Comparison of ENCODE assay signal across 8 mouse cellular contexts in the genomic region with DNA sequence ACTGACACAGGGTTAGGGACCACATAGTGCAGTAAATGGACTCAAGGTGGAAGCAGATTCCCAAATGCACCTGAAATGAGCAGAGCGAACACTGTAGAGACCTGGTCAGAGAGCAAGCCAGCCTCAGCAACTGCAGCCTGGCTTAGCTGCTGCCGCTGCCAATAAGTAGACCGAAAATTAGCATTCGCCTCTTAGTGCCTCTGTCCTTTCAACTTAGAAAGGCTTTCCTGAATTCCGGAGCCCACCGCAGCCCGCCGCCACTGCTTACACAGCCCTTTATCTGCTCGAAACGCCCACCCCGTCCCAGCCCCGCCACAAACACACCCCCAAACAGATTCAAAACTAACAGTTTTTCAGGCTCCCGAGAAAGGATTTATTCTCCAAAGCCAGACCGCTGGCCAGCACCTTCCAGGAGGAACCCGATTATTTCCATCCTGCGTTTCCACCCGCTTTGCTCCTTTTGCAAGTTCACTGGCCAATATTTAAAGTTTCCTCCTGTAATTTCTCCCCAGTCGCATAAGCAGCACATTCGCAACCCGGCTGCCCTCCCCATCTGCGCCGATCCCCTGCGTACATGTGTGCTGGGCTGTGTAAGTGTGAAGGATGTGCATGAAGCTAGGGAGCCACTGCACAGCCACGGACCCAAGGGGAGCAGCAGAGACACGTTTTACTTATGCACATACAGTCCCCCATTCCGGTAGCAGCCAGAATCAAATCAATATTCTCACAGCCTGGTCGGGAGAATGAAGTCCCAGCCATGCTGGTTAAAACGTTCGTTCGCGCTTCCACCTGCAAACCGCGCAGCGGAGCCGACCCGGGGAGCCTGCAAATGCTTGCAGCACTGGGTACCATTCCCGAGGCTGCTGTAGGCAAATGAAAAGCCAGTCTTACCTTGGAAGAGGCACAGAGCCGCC. TPM values are rescaled to one million over a fixed set of nuclear protein-coding genes. Genes with fewer than 3 reads are reported as not detected.
DNase-seq lines count a peak whose midpoint lies in the region; ATAC-seq and TF ChIP-seq lines count a peak whose summit lies in the region.

No protein-coding gene starts in this region.

- H3K9ac ChIP-seq in embryonic facial prominence, embryonic 11.5 days (replicated peaks; ENCODE audit: low read length) = 0 out of 2 replicates have a peak overlapping the region, but pooled peaks have one; percentile 32
- peak overlapping the region; percentile 76 for H3K9ac ChIP-seq in hindbrain, embryonic 13.5 days
- H3K9ac ChIP-seq in limb, embryonic 14.5 days (ENCODE audit: low read depth, low read length, severe bottlenecking) = peak overlapping the region; percentile 36

- H3K27ac ChIP-seq in embryonic facial prominence, embryonic 11.5 days (replicated peaks; ENCODE audit: low read depth, low read length) = no peak overlapping the region
- peak overlapping the region; percentile 86 for H3K27ac ChIP-seq in hindbrain, embryonic 13.5 days
- no peak overlapping the region for H3K27ac ChIP-seq in limb, embryonic 14.5 days (replicated peaks; ENCODE audit: low read depth, low read length)

- no peaks in the 10 kb centered on the region for H3K36me3 ChIP-seq in embryonic facial prominence, embryonic 11.5 days (replicated peaks; ENCODE audit: control insufficient read depth, insufficient read depth, low read depth, low read length)
- no peaks in the 10 kb centered on the region for H3K36me3 ChIP-seq in hindbrain, embryonic 13.5 days
- H3K36me3 ChIP-seq in limb, embryonic 14.5 days (ENCODE audit: control insufficient read depth, insufficient read depth, low read length) = no peaks in the 10 kb centered on the region

- ATAC-seq in embryonic facial prominence, embryonic 11.5 days (replicated peaks; ENCODE audit: insufficient number of reproducible peaks, low FRiP score, low TSS enrichment, low read depth) = no peak
- ATAC-seq in hindbrain, embryonic 13.5 days (ENCODE audit: low FRiP score) = peak; percentile 81
- no peak for ATAC-seq in limb, embryonic 14.5 days (ENCODE audit: low FRiP score, low read depth)

- peak overlapping the region; percentile 84 for H3K4me2 ChIP-seq in embryonic facial prominence, embryonic 11.5 days (ENCODE audit: low read depth, low read length)
- H3K4me2 ChIP-seq in hindbrain, embryonic 13.5 days = peak overlapping the region; percentile 79
- peak overlapping the region; percentile 70 for H3K4me2 ChIP-seq in limb, embryonic 14.5 days (replicated peaks; ENCODE audit: low read depth, low read length, severe bottlenecking)

- TF ChIP-seq POLR2A in limb, embryonic 14.5 days (IDR thresholded peaks at IDR 0.05; ENCODE audit: borderline replicate concordance, extremely low read depth, insufficient read depth, insufficient read length) = no peak

- peaks cover 12% of the 10 kb centered on the region for H3K27me3 ChIP-seq in embryonic facial prominence, embryonic 11.5 days (ENCODE audit: control insufficient read depth, insufficient read depth, low read length)
- H3K27me3 ChIP-seq in hindbrain, embryonic 13.5 days = peaks cover 9% of the 10 kb centered on the region; the same call in 1 of the 2 replicates
- H3K27me3 ChIP-seq in limb, embryonic 14.5 days (ENCODE audit: control insufficient read depth, insufficient read depth, low read length) = peaks cover 32% of the 10 kb centered on the region; the same call in 1 of the 2 replicates

- H3K4me1 ChIP-seq in embryonic facial prominence, embryonic 11.5 days (ENCODE audit: control insufficient read depth, insufficient read depth, low read length) = no peaks in the 10 kb centered on the region
- H3K4me1 ChIP-seq in hindbrain, embryonic 13.5 days (replicated peaks) = peaks cover 47% of the 10 kb centered on the region
- H3K4me1 ChIP-seq in limb, embryonic 14.5 days (ENCODE audit: control insufficient read depth, insufficient read depth, low read length) = 0 out of 2 replicates have a peak, but pooled peaks cover 6% of the 10 kb centered on the region

- peak; percentile 4 for DNase-seq in 3134 (ENCODE audit: extremely low read depth, insufficient read length, low spot score)
- DNase-seq in R1 (ENCODE audit: low read depth, low spot score) = peak; percentile 13
- DNase-seq in embryonic facial prominence, embryonic 11.5 days (ENCODE audit: low spot score) = peak; percentile 47
- no peak for DNase-seq in limb, embryonic 14.5 days (ENCODE audit: low spot score)
- DNase-seq in right cerebral cortex, adult 18-20 months = peak; percentile 59
- no peak for DNase-seq in T-cell, adult 2 months (ENCODE audit: low spot score)
- no peak for DNase-seq in ovary, postnatal 10 days (ENCODE audit: low spot score)

- H3K4me3 ChIP-seq in embryonic facial prominence, embryonic 11.5 days (ENCODE audit: low read depth, low read length) = peak overlapping the region; percentile 43
- peak overlapping the region; percentile 50 for H3K4me3 ChIP-seq in hindbrain, embryonic 13.5 days
- H3K4me3 ChIP-seq in limb, embryonic 14.5 days (replicated peaks; ENCODE audit: low read length) = peak overlapping the region; percentile 36

- WGBS in embryonic facial prominence, embryonic 11.5 days = 2% methylated on average over 38 of the region's 38 CpGs
- 1% methylated on average over 38 of the region's 38 CpGs for WGBS in hindbrain, embryonic 13.5 days
- WGBS in limb, embryonic 14.5 days = 1% methylated on average over 38 of the region's 38 CpGs

- H3K9me3 ChIP-seq in embryonic facial prominence, embryonic 11.5 days (replicated peaks; ENCODE audit: control insufficient read depth, low read length) = no peaks in the 10 kb centered on the region
- H3K9me3 ChIP-seq in hindbrain, embryonic 13.5 days = no peaks in the 10 kb centered on the region
- no peaks in the 10 kb centered on the region for H3K9me3 ChIP-seq in limb, embryonic 14.5 days (ENCODE audit: control insufficient read depth, low read length)

RNA-seq across cellular contexts. Expression of gene Ntm, which starts 0.7 kb away (rescaled TPM):
- 11.2 and 11.5 TPM in 2 replicates for polyA plus RNA-seq in embryonic facial prominence, embryonic 11.5 days (2014; fragmentation: Nextera tagmentation; extraction: Ambion mirVana)
- 156 and 167 TPM in 2 replicates for polyA plus RNA-seq in hindbrain, embryonic 13.5 days (2015; fragmentation: Nextera tagmentation; extraction: Ambion mirVana)
- polyA plus RNA-seq in limb, embryonic 14.5 days (2012; rRNA removed) = 23.9 and 26.1 TPM in 2 replicates
- 32.4 TPM in 2 replicates for polyA plus RNA-seq in limb, embryonic 14.5 days (2014; fragmentation: Nextera tagmentation; extraction: Ambion mirVana)

Comparison
In these comparisons a context has a peak if more than half of its experiments do, and no peak if none do; other contexts are left out.
1. DNase-seq: peak in 3134 (single experiment), R1 (single experiment), embryonic facial prominence, embryonic 11.5 days (single experiment) and right cerebral cortex, adult 18-20 months (single experiment); none in limb, embryonic 14.5 days (single experiment), T-cell, adult 2 months (single experiment) and ovary, postnatal 10 days (single experiment).
2. Peak in every context shown above with its lines, with median percentiles within 50 percentile points of each other: H3K4me2 ChIP-seq, H3K4me3 ChIP-seq and H3K9ac ChIP-seq.